ENCODE assay signal across 24 mouse cellular contexts in genomic region chr4:87707386-87707785, GRCm38 (mm10).
"Had no signal": no experiment of that assay in that cellular context is flagged by ENCODE, and none has a peak within 500 bp of the region (broad histone marks: within the 10 kb centered on the region; RNA-seq: fewer than 3 reads in every experiment).

No protein-coding gene starts in this region.

- DNase-seq: gastrocnemius, postnatal 14 days; gastrocnemius, postnatal 36 days; heart, adult 18-20 months; heart, postnatal 14 days; heart, postnatal 36 days; kidney, adult 18-20 months; kidney, adult 8-10 months; kidney, postnatal 10 days; kidney, postnatal 25 days; kidney, postnatal 4 days; liver; liver, embryonic 13.5 days had no signal

- H3K4me1 ChIP-seq: heart, embryonic 15.5 days; intestine, embryonic 15.5 days; liver, embryonic 13.5 days; liver, embryonic 15.5 days had no signal

- H3K27me3 ChIP-seq: heart, embryonic 13.5 days; heart, embryonic 15.5 days; hindbrain, embryonic 15.5 days; intestine, embryonic 15.5 days; limb, embryonic 12.5 days; liver, embryonic 13.5 days; liver, embryonic 15.5 days had no signal

- H3K4me3 ChIP-seq: heart, embryonic 13.5 days; heart, embryonic 15.5 days; hindbrain, embryonic 13.5 days; hindbrain, embryonic 15.5 days; intestine, embryonic 15.5 days; layer of hippocampus, adult 2 months; left cerebral cortex, adult 2 months; limb, embryonic 10.5 days; limb, embryonic 12.5 days; liver, embryonic 13.5 days; liver, embryonic 15.5 days had no signal

- H3K27ac ChIP-seq: heart, embryonic 13.5 days; heart, embryonic 15.5 days; hindbrain, embryonic 13.5 days; hindbrain, embryonic 15.5 days; hindbrain, postnatal 0 days; intestine, embryonic 15.5 days; layer of hippocampus, adult 2 months; left cerebral cortex, adult 2 months; limb, embryonic 10.5 days; limb, embryonic 12.5 days; liver, embryonic 13.5 days; liver, embryonic 15.5 days had no signal

- H3K9ac ChIP-seq: heart, embryonic 13.5 days; heart, embryonic 15.5 days; hindbrain, embryonic 13.5 days; hindbrain, embryonic 15.5 days; intestine, embryonic 15.5 days; limb, embryonic 12.5 days; liver, embryonic 13.5 days; liver, embryonic 15.5 days had no signal

- H3K36me3 ChIP-seq: heart, embryonic 13.5 days; heart, embryonic 15.5 days; hindbrain, embryonic 13.5 days; hindbrain, embryonic 15.5 days; intestine, embryonic 15.5 days; limb, embryonic 10.5 days; limb, embryonic 12.5 days; liver, embryonic 13.5 days; liver, embryonic 15.5 days had no signal

- ATAC-seq: hindbrain, postnatal 0 days; intestine, embryonic 15.5 days; intestine, postnatal 0 days had no signal
